Mouse (Mus musculus): Measurements from ENCODE around the gene Vmn2r19. TPM values are rescaled to one million over a fixed set of nuclear protein-coding genes. Genes with fewer than 3 reads are reported as not detected.
"Not testable (repeated sequence)": the region's sequence is repeated elsewhere in the genome, so short reads cannot be mapped to it uniquely, and the experiment has no call there.

Gene Vmn2r19
- polyA plus RNA-seq, 1 experiment from 2014 or later: not detected

- Histone ChIP-seq H3K4me3 (ENCODE audit: low read depth, low read length) (no peak overlapping the region), H3K9ac (replicated peaks; ENCODE audit: low read length) (no peak overlapping the region), H3K27me3 (ENCODE audit: control insufficient read depth, insufficient read depth, low read length) (no peaks in the 10 kb centered on the region), H3K9me3 (replicated peaks; ENCODE audit: control insufficient read depth, low read length) (no peaks in the 10 kb centered on the region), H3K4me2 (ENCODE audit: low read depth, low read length) (no peak overlapping the region), H3K36me3 (replicated peaks; ENCODE audit: control insufficient read depth, insufficient read depth, low read depth, low read length) (no peaks in the 10 kb centered on the region), H3K27ac (replicated peaks; ENCODE audit: low read depth, low read length) (no peak overlapping the region), H3K4me1 (ENCODE audit: control insufficient read depth, insufficient read depth, low read length) (no peaks in the 10 kb centered on the region)
- ATAC-seq (replicated peaks; ENCODE audit: insufficient number of reproducible peaks, low FRiP score, low TSS enrichment, low read depth) (no peak), DNase-seq (ENCODE audit: low spot score) (no peak)
- 84% methylated on average over 2 of the region's 2 CpGs for WGBS
Measured at GRCm38 (mm10) chr6:123279443-123279842, 28.7 kb upstream of the Vmn2r19 start.

GRCm38 (mm10) chr6:123286311-123286710 is 21.8 kb upstream of the Vmn2r19 start:
- no peaks in the 10 kb centered on the region for H3K27me3 ChIP-seq (ENCODE audit: control insufficient read depth, insufficient read depth, low read length)
- no peak overlapping the region for H3K4me2 ChIP-seq (ENCODE audit: low read depth, low read length)
- DNase-seq (ENCODE audit: low spot score) (no peak), ATAC-seq (replicated peaks; ENCODE audit: insufficient number of reproducible peaks, low FRiP score, low TSS enrichment, low read depth) (no peak)
- no peaks in the 10 kb centered on the region for H3K36me3 ChIP-seq (replicated peaks; ENCODE audit: control insufficient read depth, insufficient read depth, low read depth, low read length)
- H3K9me3 ChIP-seq (replicated peaks; ENCODE audit: control insufficient read depth, low read length): no peaks in the 10 kb centered on the region; the same call in 1 of the 2 replicates
- H3K9ac ChIP-seq (replicated peaks; ENCODE audit: low read length): no peak overlapping the region
- H3K4me1 ChIP-seq (ENCODE audit: control insufficient read depth, insufficient read depth, low read length): no peaks in the 10 kb centered on the region
- no peak overlapping the region for H3K4me3 ChIP-seq (ENCODE audit: low read depth, low read length)
- WGBS: 80% methylated on average over 2 of the region's 2 CpGs
- no peak overlapping the region for H3K27ac ChIP-seq (replicated peaks; ENCODE audit: low read depth, low read length)

- H3K9me3 ChIP-seq (replicated peaks; ENCODE audit: control insufficient read depth, low read length): no peaks in the 10 kb centered on the region; the same call in 1 of the 2 replicates
- H3K27ac ChIP-seq (replicated peaks; ENCODE audit: low read depth, low read length): no peak overlapping the region
- no peaks in the 10 kb centered on the region for H3K36me3 ChIP-seq (replicated peaks; ENCODE audit: control insufficient read depth, insufficient read depth, low read depth, low read length)
- no peak overlapping the region for H3K9ac ChIP-seq (replicated peaks; ENCODE audit: low read length)
- H3K4me1 ChIP-seq (ENCODE audit: control insufficient read depth, insufficient read depth, low read length): no peaks in the 10 kb centered on the region
- H3K4me3 ChIP-seq (ENCODE audit: low read depth, low read length): no peak overlapping the region
- no peak overlapping the region for H3K4me2 ChIP-seq (ENCODE audit: low read depth, low read length)
- no peaks in the 10 kb centered on the region for H3K27me3 ChIP-seq (ENCODE audit: control insufficient read depth, insufficient read depth, low read length)
- ATAC-seq (replicated peaks; ENCODE audit: insufficient number of reproducible peaks, low FRiP score, low TSS enrichment, low read depth) (no peak), DNase-seq (ENCODE audit: low spot score) (no peak)
- 86% methylated on average over 10 of the region's 10 CpGs for WGBS
Measured at GRCm38 (mm10) chr6:123288931-123289330, 19.2 kb upstream of the Vmn2r19 start.

DNA sequence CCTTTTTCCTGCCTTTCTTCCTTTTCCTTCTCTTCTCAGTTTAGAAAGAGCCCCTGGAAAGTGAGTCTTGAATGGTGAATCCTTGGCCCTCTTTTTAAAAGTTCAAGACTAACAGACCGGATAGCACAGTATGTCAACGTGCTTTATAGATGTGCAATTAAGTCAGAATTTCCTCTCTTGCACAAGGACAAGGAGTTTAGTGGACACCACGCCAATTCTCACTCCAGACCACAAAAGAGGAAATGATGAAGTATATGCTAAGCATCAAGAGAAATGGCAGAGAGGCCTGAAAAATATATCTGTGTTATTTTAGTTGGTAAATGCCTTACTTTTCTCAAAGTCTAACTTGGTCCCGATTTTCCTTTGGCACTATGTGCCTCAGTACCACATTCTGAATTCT is 18.4 kb upstream of the Vmn2r19 start, which contains the start of gene Clec4e:
Gene Clec4e, minus strand, starts transcription at position 118 of the 400 bp plus-strand sequence.
- H3K9me3 ChIP-seq (replicated peaks; ENCODE audit: control insufficient read depth, low read length): no peaks in the 10 kb centered on the region; the same call in 1 of the 2 replicates
- DNase-seq (ENCODE audit: low spot score) (no peak), ATAC-seq (replicated peaks; ENCODE audit: insufficient number of reproducible peaks, low FRiP score, low TSS enrichment, low read depth) (no peak)
- no peak within 1 kb of the TSS for H3K9ac ChIP-seq (replicated peaks; ENCODE audit: low read length)
- WGBS: 82% methylated on average over 4 of the region's 4 CpGs
- H3K27me3 ChIP-seq (ENCODE audit: control insufficient read depth, insufficient read depth, low read length): no peaks in the 10 kb centered on the region
- H3K4me1 ChIP-seq (ENCODE audit: control insufficient read depth, insufficient read depth, low read length): no peaks in the 10 kb centered on the region
- no peaks in the 10 kb centered on the region for H3K36me3 ChIP-seq (replicated peaks; ENCODE audit: control insufficient read depth, insufficient read depth, low read depth, low read length)
- no peak within 1 kb of the TSS for H3K4me3 ChIP-seq (ENCODE audit: low read depth, low read length)
- no peak within 1 kb of the TSS for H3K27ac ChIP-seq (replicated peaks; ENCODE audit: low read depth, low read length)
- H3K4me2 ChIP-seq (ENCODE audit: low read depth, low read length): no peak within 1 kb of the TSS

- Histone ChIP-seq H3K4me1 (ENCODE audit: control insufficient read depth, insufficient read depth, low read length) (no peaks in the 10 kb centered on the region), H3K9ac (replicated peaks; ENCODE audit: low read length) (no peak overlapping the region), H3K36me3 (replicated peaks; ENCODE audit: control insufficient read depth, insufficient read depth, low read depth, low read length) (no peaks in the 10 kb centered on the region), H3K27me3 (ENCODE audit: control insufficient read depth, insufficient read depth, low read length) (no peaks in the 10 kb centered on the region), H3K4me3 (ENCODE audit: low read depth, low read length) (no peak overlapping the region), H3K4me2 (ENCODE audit: low read depth, low read length) (no peak overlapping the region), H3K9me3 (replicated peaks; ENCODE audit: control insufficient read depth, low read length) (no peaks in the 10 kb centered on the region; the same call in 1 of the 2 replicates), H3K27ac (replicated peaks; ENCODE audit: low read depth, low read length) (no peak overlapping the region)
- DNase-seq (ENCODE audit: low spot score): no peak
- WGBS: 92% methylated on average over 1 of the region's 1 CpGs
- no peak for ATAC-seq (replicated peaks; ENCODE audit: insufficient number of reproducible peaks, low FRiP score, low TSS enrichment, low read depth)
Measured at GRCm38 (mm10) chr6:123292751-123293400, 15.3 kb upstream of the Vmn2r19 start.

DNA sequence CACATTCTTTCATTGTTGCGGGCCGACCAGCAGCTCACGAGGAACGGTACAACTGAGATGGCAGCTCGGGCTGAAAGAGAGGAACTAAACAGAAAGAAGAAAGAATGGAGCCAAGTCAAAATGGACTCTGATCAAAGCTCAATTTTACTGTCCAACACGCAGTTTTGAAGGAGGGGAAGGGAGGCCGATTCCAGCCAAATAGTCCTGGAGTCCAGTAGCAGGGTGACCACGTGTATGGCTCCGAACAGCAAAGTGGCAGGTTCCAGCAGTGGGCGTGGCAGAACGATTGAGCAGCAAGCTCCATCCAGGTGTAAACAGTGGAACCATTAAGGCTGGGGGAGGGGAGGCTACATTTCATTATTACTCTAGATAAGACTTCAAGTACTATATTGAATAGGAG is 14.6 kb upstream of the Vmn2r19 start:
- not testable (repeated sequence) for H3K9ac ChIP-seq (replicated peaks; ENCODE audit: low read length); H3K36me3 ChIP-seq (replicated peaks; ENCODE audit: control insufficient read depth, insufficient read depth, low read depth, low read length); H3K4me2 ChIP-seq (ENCODE audit: low read depth, low read length); H3K27me3 ChIP-seq (ENCODE audit: control insufficient read depth, insufficient read depth, low read length); H3K9me3 ChIP-seq (replicated peaks; ENCODE audit: control insufficient read depth, low read length); H3K27ac ChIP-seq (replicated peaks; ENCODE audit: low read depth, low read length); DNase-seq (ENCODE audit: low spot score); ATAC-seq (replicated peaks; ENCODE audit: insufficient number of reproducible peaks, low FRiP score, low TSS enrichment, low read depth); H3K4me3 ChIP-seq (ENCODE audit: low read depth, low read length); H3K4me1 ChIP-seq (ENCODE audit: control insufficient read depth, insufficient read depth, low read length)
- WGBS: 89% methylated on average over 11 of the region's 11 CpGs

DNA sequence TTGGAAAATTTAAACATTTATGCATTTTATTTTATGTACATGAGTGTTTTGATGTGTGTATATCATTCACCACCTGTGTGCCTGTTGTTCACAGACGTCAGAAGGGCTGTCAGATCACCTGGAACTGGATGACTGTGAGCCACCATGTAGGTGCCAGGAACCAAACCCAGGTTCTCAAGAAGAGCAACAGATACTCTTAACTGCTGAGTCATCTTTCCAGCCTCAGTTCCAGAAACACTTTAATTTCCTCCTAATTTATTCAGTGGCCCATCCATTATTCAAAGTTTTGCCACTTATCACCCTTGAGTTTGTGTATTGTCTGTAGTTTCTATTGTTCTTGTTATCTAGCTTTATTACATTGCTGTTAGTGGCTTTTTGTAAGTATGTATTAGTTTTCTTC is 11.4 kb upstream of the Vmn2r19 start:
- H3K4me3 ChIP-seq (ENCODE audit: low read depth, low read length): no peak overlapping the region
- H3K27ac ChIP-seq (replicated peaks; ENCODE audit: low read depth, low read length): no peak overlapping the region
- H3K4me1 ChIP-seq (ENCODE audit: control insufficient read depth, insufficient read depth, low read length): no peaks in the 10 kb centered on the region
- no peaks in the 10 kb centered on the region for H3K9me3 ChIP-seq (replicated peaks; ENCODE audit: control insufficient read depth, low read length)
- no peak overlapping the region for H3K9ac ChIP-seq (replicated peaks; ENCODE audit: low read length)
- no peaks in the 10 kb centered on the region for H3K36me3 ChIP-seq (replicated peaks; ENCODE audit: control insufficient read depth, insufficient read depth, low read depth, low read length)
- no peaks in the 10 kb centered on the region for H3K27me3 ChIP-seq (ENCODE audit: control insufficient read depth, insufficient read depth, low read length)
- ATAC-seq (replicated peaks; ENCODE audit: insufficient number of reproducible peaks, low FRiP score, low TSS enrichment, low read depth) (no peak), DNase-seq (ENCODE audit: low spot score) (no peak)
- 66% methylated on average over 1 of the region's 1 CpGs for WGBS
- no peak overlapping the region for H3K4me2 ChIP-seq (ENCODE audit: low read depth, low read length)

- H3K4me2 ChIP-seq (ENCODE audit: low read depth, low read length); H3K9me3 ChIP-seq (replicated peaks; ENCODE audit: control insufficient read depth, low read length); H3K36me3 ChIP-seq (replicated peaks; ENCODE audit: control insufficient read depth, insufficient read depth, low read depth, low read length); DNase-seq (ENCODE audit: low spot score); H3K4me3 ChIP-seq (ENCODE audit: low read depth, low read length); H3K9ac ChIP-seq (replicated peaks; ENCODE audit: low read length); H3K27ac ChIP-seq (replicated peaks; ENCODE audit: low read depth, low read length); H3K4me1 ChIP-seq (ENCODE audit: control insufficient read depth, insufficient read depth, low read length); ATAC-seq (replicated peaks; ENCODE audit: insufficient number of reproducible peaks, low FRiP score, low TSS enrichment, low read depth); H3K27me3 ChIP-seq (ENCODE audit: control insufficient read depth, insufficient read depth, low read length): not testable (repeated sequence)
- WGBS: 93% methylated on average over 7 of the region's 7 CpGs
Measured at GRCm38 (mm10) chr6:123306315-123306714, 1.8 kb upstream of the Vmn2r19 start.

Data from embryonic facial prominence, embryonic 11.5 days (tissue).